Mouse (Mus musculus): ENCODE measurements around the gene Nub1. TPM values are rescaled to one million over a fixed set of nuclear protein-coding genes. Genes with fewer than 3 reads are reported as not detected.
A peak's percentile ranks its signal among the peaks of the same experiment; 100 is the strongest.
"Not testable (repeated sequence)": the region's sequence is repeated elsewhere in the genome, so short reads cannot be mapped to it uniquely, and the experiment has no call there.

Gene Nub1
- polyA plus RNA-seq, 1 experiment from 2014 or later = 59.8 TPM

- 27% methylated on average over 16 of the region's 16 CpGs for WGBS
- Histone ChIP-seq H3K4me3 (ENCODE audit: low read depth, low read length) (peak overlapping the region; percentile 86), H3K4me1 (ENCODE audit: control insufficient read depth, insufficient read depth, low read length) (peaks cover 3% of the 10 kb centered on the region), H3K9me3 (replicated peaks; ENCODE audit: control insufficient read depth, low read length) (no peaks in the 10 kb centered on the region), H3K36me3 (ENCODE audit: control insufficient read depth, insufficient read depth, low read length) (peaks cover 2% of the 10 kb centered on the region; the same call in 1 of the 2 replicates), H3K9ac (ENCODE audit: low read length) (peak overlapping the region; percentile 57), H3K4me2 (ENCODE audit: low read length) (peak overlapping the region; percentile 57), H3K27me3 (replicated peaks; ENCODE audit: control insufficient read depth, insufficient read depth, low read length) (no peaks in the 10 kb centered on the region), H3K27ac (ENCODE audit: low read depth, low read length) (peak overlapping the region; percentile 89)
- DNase-seq (ENCODE audit: low spot score) = peak; percentile 35
- peak; percentile 49 for ATAC-seq
These were observed 560 bp upstream of the Nub1 start for GRCm38 (mm10) chr5:24684578-24685365.

GRCm38 (mm10) chr5:24686176-24686575, 844 bp downstream of the Nub1 start:
- Histone ChIP-seq H3K4me2 (ENCODE audit: low read length) (peak overlapping the region; percentile 61), H3K9me3 (replicated peaks; ENCODE audit: control insufficient read depth, low read length) (no peaks in the 10 kb centered on the region), H3K4me3 (ENCODE audit: low read depth, low read length) (peak overlapping the region; percentile 86), H3K27me3 (replicated peaks; ENCODE audit: control insufficient read depth, insufficient read depth, low read length) (no peaks in the 10 kb centered on the region), H3K36me3 (ENCODE audit: control insufficient read depth, insufficient read depth, low read length) (peaks cover 15% of the 10 kb centered on the region), H3K4me1 (ENCODE audit: control insufficient read depth, insufficient read depth, low read length) (peaks cover 3% of the 10 kb centered on the region), H3K27ac (ENCODE audit: low read depth, low read length) (peak overlapping the region; percentile 89), H3K9ac (ENCODE audit: low read length) (peak overlapping the region; percentile 68)
- 2% methylated on average over 15 of the region's 15 CpGs for WGBS
- ATAC-seq (no peak), DNase-seq (ENCODE audit: low spot score) (peak; percentile 50)

GRCm38 (mm10) chr5:24686671-24687420, 1.5 kb downstream of the Nub1 start:
- Histone ChIP-seq H3K36me3 (ENCODE audit: control insufficient read depth, insufficient read depth, low read length) (peaks cover 21% of the 10 kb centered on the region), H3K4me2 (ENCODE audit: low read length) (peak overlapping the region; percentile 61), H3K9ac (ENCODE audit: low read length) (peak overlapping the region; percentile 68; the same call in 1 of the 2 replicates), H3K4me3 (ENCODE audit: low read depth, low read length) (peak overlapping the region; percentile 86)
- 82% methylated on average over 16 of the region's 16 CpGs for WGBS
- not testable (repeated sequence) for H3K4me1 ChIP-seq (ENCODE audit: control insufficient read depth, insufficient read depth, low read length); DNase-seq (ENCODE audit: low spot score); H3K27me3 ChIP-seq (replicated peaks; ENCODE audit: control insufficient read depth, insufficient read depth, low read length); H3K9me3 ChIP-seq (replicated peaks; ENCODE audit: control insufficient read depth, low read length); H3K27ac ChIP-seq (ENCODE audit: low read depth, low read length); ATAC-seq

DNA sequence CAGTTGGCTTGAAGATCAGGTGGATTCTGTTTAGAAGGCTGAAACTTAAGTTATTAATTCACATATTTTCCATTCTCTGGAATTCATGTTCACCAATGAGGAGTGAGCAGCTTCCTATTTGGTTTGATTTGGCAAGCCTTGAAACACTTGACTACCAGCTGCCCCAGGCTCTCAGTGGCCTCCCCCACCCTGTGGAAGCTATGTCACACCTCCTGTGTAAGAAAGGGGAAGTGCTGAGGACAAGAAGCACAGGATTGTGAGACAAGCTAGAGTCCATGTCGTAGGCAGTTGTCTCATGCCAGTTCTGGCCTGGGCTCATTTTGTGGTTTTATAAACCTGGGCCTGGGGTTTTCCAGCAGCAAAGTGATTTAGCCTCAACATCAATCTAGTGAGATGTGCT, 2.4 kb downstream of the Nub1 start:
- no peak overlapping the region for H3K9ac ChIP-seq (ENCODE audit: low read length)
- peaks cover 29% of the 10 kb centered on the region for H3K36me3 ChIP-seq (ENCODE audit: control insufficient read depth, insufficient read depth, low read length)
- H3K4me1 ChIP-seq (ENCODE audit: control insufficient read depth, insufficient read depth, low read length) = peaks cover 3% of the 10 kb centered on the region
- ATAC-seq (no peak), DNase-seq (ENCODE audit: low spot score) (no peak)
- no peaks in the 10 kb centered on the region for H3K9me3 ChIP-seq (replicated peaks; ENCODE audit: control insufficient read depth, low read length)
- 97% methylated on average over 1 of the region's 1 CpGs for WGBS
- no peak overlapping the region for H3K27ac ChIP-seq (ENCODE audit: low read depth, low read length)
- no peaks in the 10 kb centered on the region for H3K27me3 ChIP-seq (replicated peaks; ENCODE audit: control insufficient read depth, insufficient read depth, low read length)
- no peak overlapping the region for H3K4me3 ChIP-seq (ENCODE audit: low read depth, low read length)
- no peak overlapping the region for H3K4me2 ChIP-seq (ENCODE audit: low read length)

DNA sequence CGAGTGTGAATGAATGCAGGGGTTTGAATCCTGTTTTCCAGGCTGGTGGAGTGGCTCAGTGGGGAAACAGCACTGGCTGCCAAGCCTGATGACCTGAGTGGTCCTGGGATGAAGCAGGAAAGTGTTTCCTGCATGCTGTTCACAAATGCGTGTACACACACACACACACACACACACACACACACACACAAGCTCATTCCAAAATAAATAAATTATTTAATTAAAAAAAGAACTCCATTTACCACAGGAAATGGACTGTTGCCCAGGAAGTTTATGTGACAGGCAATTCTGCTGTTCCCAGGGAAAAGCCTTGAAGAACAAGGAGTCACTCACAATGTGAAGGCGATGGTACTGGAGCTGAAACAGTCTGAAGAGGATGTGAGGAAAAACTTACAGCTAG, 11.4 kb downstream of the Nub1 start:
- no peaks in the 10 kb centered on the region for H3K27me3 ChIP-seq (replicated peaks; ENCODE audit: control insufficient read depth, insufficient read depth, low read length)
- H3K27ac ChIP-seq (ENCODE audit: low read depth, low read length) = peak overlapping the region; percentile 14; the same call in 1 of the 2 replicates
- H3K9me3 ChIP-seq (replicated peaks; ENCODE audit: control insufficient read depth, low read length) = no peaks in the 10 kb centered on the region
- H3K36me3 ChIP-seq (ENCODE audit: control insufficient read depth, insufficient read depth, low read length) = peaks cover 96% of the 10 kb centered on the region
- no peaks in the 10 kb centered on the region for H3K4me1 ChIP-seq (ENCODE audit: control insufficient read depth, insufficient read depth, low read length)
- no peak for ATAC-seq
- no peak for DNase-seq (ENCODE audit: low spot score)
- WGBS = 78% methylated on average over 3 of the region's 3 CpGs
- H3K4me3 ChIP-seq (ENCODE audit: low read depth, low read length) = no peak overlapping the region
- no peak overlapping the region for H3K4me2 ChIP-seq (ENCODE audit: low read length)
- H3K9ac ChIP-seq (ENCODE audit: low read length) = no peak overlapping the region

GRCm38 (mm10) chr5:24701271-24701670, 15.9 kb downstream of the Nub1 start:
- H3K4me1 ChIP-seq (ENCODE audit: control insufficient read depth, insufficient read depth, low read length) = no peaks in the 10 kb centered on the region
- H3K4me2 ChIP-seq (ENCODE audit: low read length) = no peak overlapping the region
- H3K36me3 ChIP-seq (ENCODE audit: control insufficient read depth, insufficient read depth, low read length) = peaks cover 96% of the 10 kb centered on the region
- no peak overlapping the region for H3K9ac ChIP-seq (ENCODE audit: low read length)
- H3K9me3 ChIP-seq (replicated peaks; ENCODE audit: control insufficient read depth, low read length) = no peaks in the 10 kb centered on the region
- no peaks in the 10 kb centered on the region for H3K27me3 ChIP-seq (replicated peaks; ENCODE audit: control insufficient read depth, insufficient read depth, low read length)
- H3K27ac ChIP-seq (ENCODE audit: low read depth, low read length) = no peak overlapping the region
- DNase-seq (ENCODE audit: low spot score) (no peak), ATAC-seq (no peak)
- WGBS = 93% methylated on average over 3 of the region's 3 CpGs
- no peak overlapping the region for H3K4me3 ChIP-seq (ENCODE audit: low read depth, low read length)

GRCm38 (mm10) chr5:24704615-24705014, 19.3 kb downstream of the Nub1 start:
- H3K4me3 ChIP-seq (ENCODE audit: low read depth, low read length) = no peak overlapping the region
- H3K9me3 ChIP-seq (replicated peaks; ENCODE audit: control insufficient read depth, low read length) = no peaks in the 10 kb centered on the region
- ATAC-seq = no peak
- H3K27ac ChIP-seq (ENCODE audit: low read depth, low read length) = no peak overlapping the region
- no peak overlapping the region for H3K4me2 ChIP-seq (ENCODE audit: low read length)
- no peak for DNase-seq (ENCODE audit: low spot score)
- no peaks in the 10 kb centered on the region for H3K27me3 ChIP-seq (replicated peaks; ENCODE audit: control insufficient read depth, insufficient read depth, low read length)
- 97% methylated on average over 8 of the region's 8 CpGs for WGBS
- no peak overlapping the region for H3K9ac ChIP-seq (ENCODE audit: low read length)
- peaks cover 99% of the 10 kb centered on the region for H3K36me3 ChIP-seq (ENCODE audit: control insufficient read depth, insufficient read depth, low read length)
- H3K4me1 ChIP-seq (ENCODE audit: control insufficient read depth, insufficient read depth, low read length) = no peaks in the 10 kb centered on the region

DNA sequence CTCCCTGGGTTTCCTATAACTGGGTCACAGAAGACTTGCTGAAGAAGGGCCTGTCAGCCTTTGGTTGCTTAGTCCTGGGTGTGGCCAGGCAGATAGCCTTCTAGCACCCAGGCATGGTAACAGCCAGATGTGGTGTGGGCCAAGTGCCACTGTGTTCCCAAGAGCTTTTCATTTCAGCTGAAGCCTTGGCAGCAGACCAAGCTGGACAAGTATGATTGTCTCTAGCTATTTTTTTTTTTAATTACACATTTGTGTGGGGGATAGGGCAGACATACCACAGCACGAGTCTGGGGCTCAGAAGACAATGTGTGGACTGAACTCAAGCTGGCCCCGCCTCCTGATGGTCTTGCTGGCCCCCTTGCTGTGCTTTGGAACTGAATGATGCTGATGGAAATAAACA, 24.6 kb downstream of the Nub1 start:
- no peaks in the 10 kb centered on the region for H3K27me3 ChIP-seq (replicated peaks; ENCODE audit: control insufficient read depth, insufficient read depth, low read length)
- DNase-seq (ENCODE audit: low spot score) = no peak
- no peaks in the 10 kb centered on the region for H3K9me3 ChIP-seq (replicated peaks; ENCODE audit: control insufficient read depth, low read length)
- peaks cover 60% of the 10 kb centered on the region for H3K36me3 ChIP-seq (ENCODE audit: control insufficient read depth, insufficient read depth, low read length)
- H3K27ac ChIP-seq (ENCODE audit: low read depth, low read length) = no peak overlapping the region
- H3K4me3 ChIP-seq (ENCODE audit: low read depth, low read length) = no peak overlapping the region
- H3K4me1 ChIP-seq (ENCODE audit: control insufficient read depth, insufficient read depth, low read length) = no peaks in the 10 kb centered on the region
- H3K4me2 ChIP-seq (ENCODE audit: low read length) = no peak overlapping the region
- 52% methylated on average over 2 of the region's 2 CpGs for WGBS
- ATAC-seq = no peak
- H3K9ac ChIP-seq (ENCODE audit: low read length) = no peak overlapping the region

- WGBS = 94% methylated on average over 6 of the region's 6 CpGs
These were observed 26.3 kb downstream of the Nub1 start for GRCm38 (mm10) chr5:24711615-24712014.

More at GRCm38 (mm10) chr5:24711615-24712014, 26.3 kb downstream of the Nub1 start:
- DNase-seq (ENCODE audit: low spot score) (no peak), ATAC-seq (no peak)
- H3K4me1 ChIP-seq (ENCODE audit: control insufficient read depth, insufficient read depth, low read length) = no peaks in the 10 kb centered on the region
- no peaks in the 10 kb centered on the region for H3K27me3 ChIP-seq (replicated peaks; ENCODE audit: control insufficient read depth, insufficient read depth, low read length)
- no peak overlapping the region for H3K9ac ChIP-seq (ENCODE audit: low read length)
- H3K27ac ChIP-seq (ENCODE audit: low read depth, low read length) = no peak overlapping the region
- no peak overlapping the region for H3K4me2 ChIP-seq (ENCODE audit: low read length)
- H3K9me3 ChIP-seq (replicated peaks; ENCODE audit: control insufficient read depth, low read length) = no peaks in the 10 kb centered on the region
- peaks cover 44% of the 10 kb centered on the region for H3K36me3 ChIP-seq (ENCODE audit: control insufficient read depth, insufficient read depth, low read length)
- H3K4me3 ChIP-seq (ENCODE audit: low read depth, low read length) = no peak overlapping the region
